Mouse (Mus musculus) heart, adult 9 months (tissue): ENCODE measurements around the gene Chaf1a.
"Not testable (repeated sequence)": the region's sequence is repeated elsewhere in the genome, so short reads cannot be mapped to it uniquely, and the experiment has no call there.

ENCODE experiments used
- DNase-seq, 2 experiments: peaks; one replicate each; pipeline ENCODE4 v3.0.0; 2022; ENCODE audit warnings: low spot score in 2 of 2

Chaf1a gene

GRCm38 (mm10) chr17:56092312-56092711 is 52.1 kb downstream of the Chaf1a start:
- no peak for DNase-seq

- DNase-seq = no peak
Measured at GRCm38 (mm10) chr17:56092794-56093193, 52.6 kb downstream of the Chaf1a start.

GRCm38 (mm10) chr17:56096883-56097282 is 56.6 kb downstream of the Chaf1a start:
- DNase-seq = no peak

GRCm38 (mm10) chr17:56098180-56098579 is 57.9 kb downstream of the Chaf1a start:
- DNase-seq = no peak

- no peak for DNase-seq
Measured at GRCm38 (mm10) chr17:56098711-56099572, 58.7 kb downstream of the Chaf1a start.

DNA sequence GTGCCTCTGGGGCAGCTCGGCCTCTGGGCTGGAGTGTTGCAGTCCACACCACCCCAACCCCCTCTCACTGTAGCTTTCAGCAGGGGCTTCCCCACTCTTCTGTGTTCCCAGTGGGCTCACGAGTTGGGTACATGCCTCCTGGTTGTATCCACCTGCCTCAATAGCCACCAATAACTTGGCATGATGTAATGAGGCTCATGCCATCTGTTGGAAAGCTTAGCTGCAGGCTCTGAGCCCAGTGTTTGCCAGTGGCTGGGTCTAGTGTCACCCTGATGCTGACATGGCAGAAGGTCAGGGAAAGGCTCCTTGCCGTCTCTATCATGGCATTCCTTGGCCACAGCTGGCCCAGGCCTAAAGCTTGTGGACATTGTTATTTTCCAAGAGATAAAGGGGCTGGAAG is 60.6 kb downstream of the Chaf1a start:
- no peak for DNase-seq

DNA sequence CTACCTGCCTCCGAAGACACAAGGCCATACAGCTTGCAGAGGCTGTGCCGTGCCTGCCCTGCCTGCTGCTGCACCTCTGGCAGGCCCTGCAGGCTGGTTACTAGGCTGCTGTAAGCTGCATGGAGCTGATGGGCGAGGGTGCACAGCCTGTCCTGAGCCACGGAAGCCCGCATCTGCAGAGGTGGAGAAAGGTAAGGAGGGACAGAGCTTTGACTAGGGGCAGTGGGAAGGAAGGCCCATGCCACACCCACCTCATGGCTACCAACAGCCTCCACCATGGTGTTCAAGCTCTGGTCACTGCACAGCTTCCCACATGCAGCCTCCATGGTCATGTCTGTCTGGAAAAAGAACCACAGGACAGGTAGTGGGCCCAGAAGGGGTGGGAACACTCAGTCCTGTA is 61.9 kb downstream of the Chaf1a start:
- no peak for DNase-seq

DNA sequence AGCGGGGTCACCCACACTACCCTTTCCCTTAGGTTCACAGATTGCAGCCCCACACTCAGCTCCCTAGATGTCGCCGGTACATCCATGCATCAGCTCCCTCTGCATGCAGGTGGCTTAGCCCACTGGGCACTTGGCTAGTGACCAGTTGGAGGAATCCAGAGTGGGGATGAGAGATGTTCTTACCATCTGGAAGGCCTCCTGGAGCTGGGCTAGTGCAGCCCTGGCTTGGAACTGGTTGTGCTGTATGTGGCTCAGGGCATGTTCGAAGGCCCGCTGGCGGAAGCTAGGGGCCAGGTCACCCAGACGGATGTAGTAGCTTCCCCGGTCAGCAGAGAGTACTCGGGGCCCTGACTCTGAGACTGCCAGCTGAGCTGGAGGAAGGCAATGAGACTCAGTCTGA is 62.7 kb downstream of the Chaf1a start:
- no peak for DNase-seq

DNA sequence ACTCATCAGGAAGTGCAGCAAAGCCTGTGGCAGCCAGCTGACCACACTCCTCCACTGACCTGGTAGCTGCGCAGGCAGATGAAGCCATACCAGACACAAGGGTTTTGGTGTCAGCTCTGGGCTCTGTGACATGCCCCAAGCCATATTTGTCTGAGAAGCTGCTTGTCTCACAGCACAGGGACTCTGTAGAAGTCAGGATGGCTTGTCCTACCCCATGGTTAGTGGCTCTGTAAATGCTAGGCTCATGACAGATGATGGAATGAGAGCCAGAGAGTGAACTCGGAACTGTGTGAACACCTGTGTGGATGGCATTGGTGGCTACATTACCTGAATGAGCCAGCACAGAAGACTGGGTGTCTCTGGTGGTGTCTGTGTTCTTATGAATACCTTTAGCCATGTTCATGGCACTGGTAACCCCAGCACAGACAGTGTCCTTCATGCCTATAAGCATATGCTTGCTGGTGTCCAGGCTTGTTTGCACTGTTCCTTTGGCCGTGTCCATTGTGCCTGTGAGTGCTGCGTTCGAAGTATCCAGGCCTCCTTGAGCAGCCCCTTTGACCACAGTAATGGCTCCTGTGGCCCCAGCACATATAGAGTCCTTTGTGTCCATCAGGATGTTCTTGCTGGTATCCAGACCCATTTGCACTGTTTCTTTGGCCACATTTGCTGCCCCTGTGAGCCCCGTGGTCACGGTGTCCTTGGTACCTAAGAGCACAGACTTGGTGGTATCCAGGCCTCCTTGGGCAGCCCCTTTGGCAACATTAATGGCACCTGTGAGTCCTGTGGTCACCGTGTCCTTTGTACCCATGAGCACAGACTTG is 63.4 kb downstream of the Chaf1a start:
- no peak for DNase-seq

GRCm38 (mm10) chr17:56104821-56105220 is 64.6 kb downstream of the Chaf1a start:
- not testable (repeated sequence) for DNase-seq

DNA sequence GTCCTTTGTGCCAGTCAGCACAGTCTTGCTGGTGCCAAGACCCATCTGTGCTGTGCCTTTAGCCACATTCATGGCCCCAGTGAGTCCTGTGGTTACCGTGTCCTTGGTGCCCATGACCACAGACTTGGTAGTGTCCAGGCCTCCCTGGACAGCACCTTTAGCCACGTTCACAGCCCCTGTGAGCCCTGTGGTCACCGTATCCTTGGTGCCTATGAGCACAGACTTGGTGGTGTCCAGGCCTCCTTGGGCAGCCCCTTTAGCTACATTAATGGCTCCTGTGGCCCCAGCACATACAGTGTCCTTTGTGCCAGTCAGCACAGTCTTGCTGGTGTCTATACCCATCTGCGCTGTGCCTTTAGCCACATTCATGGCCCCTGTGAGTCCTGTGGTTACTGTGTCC is 66.2 kb downstream of the Chaf1a start:
- DNase-seq = not testable (repeated sequence)

DNA sequence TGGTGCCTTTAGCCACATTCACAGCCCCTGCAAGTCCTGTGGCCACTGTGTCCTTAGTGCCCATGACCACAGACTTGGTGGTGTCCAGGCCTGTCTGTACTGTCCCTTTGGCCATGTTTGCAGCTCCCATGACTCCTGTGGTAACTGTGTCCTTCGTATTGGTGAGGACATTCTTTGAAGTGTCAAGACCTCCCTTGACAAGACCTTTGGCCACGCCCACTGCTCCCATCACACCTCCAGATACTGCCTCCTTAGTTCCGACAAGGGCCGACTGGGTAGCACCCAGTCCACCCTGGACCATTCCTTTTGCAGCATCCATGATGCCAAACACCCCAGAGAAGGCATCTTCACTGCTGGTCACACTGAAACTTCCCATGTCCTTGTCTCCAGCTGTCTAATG is 66.7 kb downstream of the Chaf1a start:
- no peak for DNase-seq

- no peak for DNase-seq
Measured at GRCm38 (mm10) chr17:56107736-56108135, 67.5 kb downstream of the Chaf1a start.

DNA sequence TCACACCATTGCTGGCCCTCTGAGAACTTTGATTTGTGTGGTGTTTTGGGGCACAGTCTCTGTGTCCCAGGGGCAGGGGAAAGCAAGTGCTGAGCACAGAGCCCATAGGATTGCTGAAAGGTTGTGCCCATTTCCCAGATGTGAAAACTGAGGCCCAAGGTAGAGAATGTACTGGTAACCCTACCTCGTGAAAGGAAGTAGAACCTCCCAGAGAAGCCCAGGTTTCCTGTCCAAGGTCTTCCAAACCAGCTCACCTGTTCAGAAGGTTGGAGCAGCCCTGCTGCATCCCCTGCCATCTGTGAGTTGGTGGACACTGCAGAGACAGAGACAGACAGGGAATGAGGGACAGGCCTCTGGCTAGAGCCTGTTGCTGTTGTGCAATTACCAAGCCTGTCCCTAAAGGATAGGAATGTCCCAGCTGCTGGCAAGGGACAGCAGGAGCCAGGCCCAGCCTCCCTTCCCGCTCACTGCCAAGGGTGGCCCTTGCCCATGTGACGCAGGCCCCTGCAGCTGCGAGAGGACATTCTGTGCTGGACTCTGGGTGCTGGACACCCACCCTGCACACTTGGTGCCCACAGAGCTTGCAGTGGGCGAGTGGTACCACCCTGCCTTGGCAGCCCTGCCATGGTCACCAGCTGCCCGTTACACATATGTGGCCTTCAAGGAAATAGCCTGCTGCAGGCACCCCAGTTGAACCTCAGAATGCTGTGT is 68.2 kb downstream of the Chaf1a start:
- peak; percentile 89 to 91 for DNase-seq

- peak; percentile 75 to 78 for DNase-seq
Measured at GRCm38 (mm10) chr17:56109219-56110051, 69.2 kb downstream of the Chaf1a start, which contains the start of gene Plin4. Gene Plin4, minus strand, starts transcription at chr17:56109803.

- no peak for DNase-seq
Measured at GRCm38 (mm10) chr17:56110571-56110970, 70.3 kb downstream of the Chaf1a start.

DNA sequence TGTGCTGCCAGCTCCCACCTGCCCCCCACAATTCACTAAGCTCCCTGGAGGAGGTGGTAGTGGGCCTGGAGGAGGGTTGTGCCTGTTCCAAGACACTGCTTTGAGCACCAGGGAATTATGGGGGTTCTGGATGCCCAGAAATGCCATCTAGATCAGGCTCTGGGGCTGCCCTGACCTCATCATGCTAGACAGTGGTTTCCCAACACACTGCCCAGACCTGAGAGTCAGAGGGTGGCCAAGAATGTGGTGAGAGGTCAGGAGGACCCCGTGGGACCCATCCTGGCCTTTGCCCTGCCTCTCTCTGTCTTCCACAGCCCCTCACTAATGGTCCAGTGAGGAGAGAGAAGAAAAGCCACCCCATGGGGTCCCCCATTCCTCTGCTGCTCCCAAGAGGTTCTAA is 70.8 kb downstream of the Chaf1a start:
- DNase-seq = no peak

GRCm38 (mm10) chr17:56111864-56112263 is 71.6 kb downstream of the Chaf1a start:
- DNase-seq = no peak

GRCm38 (mm10) chr17:56112743-56113142 is 72.5 kb downstream of the Chaf1a start:
- DNase-seq = no peak

DNA sequence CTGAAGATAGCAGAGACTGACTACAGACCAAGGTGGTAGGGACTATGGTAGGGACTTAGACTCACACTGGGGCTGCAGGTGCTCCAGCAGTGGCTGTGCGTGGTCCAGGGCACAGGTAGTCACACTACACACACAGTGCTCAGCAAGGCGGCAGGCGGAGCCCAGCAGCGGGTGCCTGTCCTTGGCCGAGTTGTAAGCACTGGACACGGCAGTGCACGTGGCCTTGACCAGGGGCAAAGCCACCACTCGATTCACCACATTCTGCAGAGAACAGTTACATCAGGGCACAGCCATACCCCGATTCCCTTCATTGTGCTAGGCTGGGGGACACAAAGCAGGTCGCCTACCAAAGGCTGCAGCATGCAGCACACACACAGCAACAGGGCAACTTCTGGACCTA is 76.0 kb downstream of the Chaf1a start:
- DNase-seq = no peak

GRCm38 (mm10) chr17:56117251-56117710 is 77.0 kb downstream of the Chaf1a start, which contains the start of gene Plin5:
Gene Plin5, minus strand, starts transcription at chr17:56117596.
- peak; percentile 78 to 80 for DNase-seq
